Mouse (Mus musculus) E14TG2a.4 (cell line): ENCODE results near the gene Nup214.

Experiments used
- CTCF ChIP-seq: conservative IDR thresholded peaks from 2 replicates; pipeline ENCODE4 v1.5.1; 2014; ENCODE audit warnings: low read length
- NANOG ChIP-seq: IDR thresholded peaks from 2 replicates; pipeline ENCODE4 v1.6.1; 2014; ENCODE audit warnings: borderline replicate concordance, low read length, mixed read lengths

DNA sequence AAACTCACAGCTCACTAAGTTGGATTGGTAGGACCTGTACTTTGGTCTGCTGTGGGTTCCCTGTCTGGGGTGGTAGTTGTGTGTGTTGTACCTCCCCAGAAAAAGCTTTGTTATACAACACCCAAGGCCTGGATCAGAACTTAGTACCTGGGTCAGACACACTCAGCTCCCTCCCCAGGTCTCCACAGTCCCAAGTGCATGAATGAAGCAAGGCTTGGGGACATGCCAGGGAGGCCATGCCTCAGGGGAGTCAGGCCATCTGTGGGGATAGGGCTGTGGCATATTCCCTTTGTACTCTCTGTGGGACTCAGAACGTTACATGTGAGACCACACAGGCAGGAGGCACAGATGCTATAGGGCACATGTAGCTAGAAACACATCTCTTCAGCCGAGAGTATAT is 115.9 kb downstream of the Nup214 start:
- TF ChIP-seq CTCF, result no peak
- TF ChIP-seq NANOG, result no peak
